In the genomic region with DNA sequence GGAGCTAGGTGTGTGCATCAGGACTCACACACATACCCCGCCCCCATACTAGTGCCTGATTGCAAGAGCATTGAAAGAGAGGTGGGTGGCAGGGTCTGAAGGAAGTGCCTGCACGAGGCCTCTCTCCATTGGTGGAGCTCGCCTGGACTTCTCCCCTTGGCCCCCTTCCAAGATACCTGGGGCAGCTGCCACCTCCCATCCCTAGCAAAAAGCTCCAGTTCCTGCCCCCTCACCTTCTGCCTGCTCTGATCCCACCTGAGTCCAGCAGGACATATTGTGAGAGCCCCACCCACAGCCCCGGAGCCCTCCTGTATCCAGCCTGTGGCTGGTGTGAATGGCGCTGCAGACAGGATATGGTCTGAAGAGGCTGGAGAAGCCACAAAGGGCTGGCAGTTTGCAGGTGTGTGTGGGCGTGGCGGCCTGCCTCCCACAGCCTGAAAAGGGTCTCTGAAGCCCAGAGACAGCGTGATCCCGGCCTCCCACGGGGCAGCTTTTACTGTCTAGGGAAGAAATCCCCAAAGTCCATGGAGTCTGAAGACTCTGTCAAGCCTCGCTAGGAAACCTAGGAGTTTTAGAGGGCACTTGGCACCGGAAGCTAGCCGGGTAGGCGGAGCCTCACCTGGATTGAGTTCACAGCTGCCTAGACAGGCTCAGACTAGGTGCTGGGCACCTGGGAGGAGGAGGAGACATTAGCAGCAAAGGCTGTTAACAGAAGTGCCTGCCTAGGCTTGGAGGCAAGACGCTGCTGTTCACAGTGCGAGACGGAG, we compare ENCODE assay signal across 8 mouse cellular contexts. TPM values are rescaled to one million over a fixed set of nuclear protein-coding genes. Genes with fewer than 3 reads are reported as not detected.
DNase-seq lines count a peak whose midpoint lies in the region; ATAC-seq lines count a peak whose summit lies in the region.

No protein-coding gene starts in this region.

- no peaks in the 10 kb centered on the region for H3K36me3 ChIP-seq in intestine, embryonic 15.5 days
- H3K36me3 ChIP-seq in splenic B cell, adult 2 months (ENCODE audit: control insufficient read depth, insufficient read depth, low read length, poor library complexity, severe bottlenecking) = no peaks in the 10 kb centered on the region

- DNase-seq in lung, adult 18-20 months = peak; percentile 79 to 86
- DNase-seq in splenic B cell, adult 2 months (ENCODE audit: low read depth, low spot score) = peak; percentile 35
- DNase-seq in ovary, postnatal 14 days (ENCODE audit: low spot score) = no peak
- DNase-seq in layer of hippocampus, postnatal 36 days = no peak
- no peak for DNase-seq in frontal cortex, postnatal 14 days (ENCODE audit: low spot score in 2 of 2)

- peak overlapping the region; percentile 91 for H3K27ac ChIP-seq in intestine, embryonic 15.5 days

- H3K4me1 ChIP-seq in intestine, embryonic 15.5 days (replicated peaks) = peaks cover 24% of the 10 kb centered on the region

- H3K9ac ChIP-seq in intestine, embryonic 15.5 days = peak overlapping the region; percentile 50

- ATAC-seq in CD4-positive, CD25-positive, alpha-beta regulatory T cell, adult 4 months = peak; percentile 63
- peak; percentile 70 for ATAC-seq in activated CD4-positive, CD25-positive, alpha-beta regulatory T cell, adult 4 months
- peak; percentile 81 for ATAC-seq in intestine, embryonic 15.5 days

- no peaks in the 10 kb centered on the region for H3K27me3 ChIP-seq in intestine, embryonic 15.5 days (replicated peaks)
- no peaks in the 10 kb centered on the region for H3K27me3 ChIP-seq in splenic B cell, adult 2 months (ENCODE audit: control insufficient read depth, insufficient read depth, low read length, poor library complexity, severe bottlenecking)

- H3K4me2 ChIP-seq in intestine, embryonic 15.5 days (replicated peaks) = peak overlapping the region; percentile 59

- H3K4me3 ChIP-seq in intestine, embryonic 15.5 days (replicated peaks) = peak overlapping the region; percentile 37

- no peaks in the 10 kb centered on the region for H3K9me3 ChIP-seq in intestine, embryonic 15.5 days

- 9% methylated on average over 17 of the region's 17 CpGs for WGBS in intestine, embryonic 15.5 days

RNA-seq across cellular contexts. Expression of a gene that starts 2.3 kb away (rescaled TPM):
- 1 to 10 TPM; 4.6 to 8.4 TPM for polyA plus RNA-seq in CD4-positive, CD25-positive, alpha-beta regulatory T cell, adult 4 months (2017; shearing (Covaris generic))
- polyA plus RNA-seq in activated CD4-positive, CD25-positive, alpha-beta regulatory T cell, adult 4 months (2017; shearing (Covaris generic)) = 1 to 10 TPM; 1.8 to 2.8 TPM
- 22.4 and 23.8 TPM in 2 replicates for polyA plus RNA-seq in intestine, embryonic 15.5 days (2015; fragmentation: Nextera tagmentation; extraction: Ambion mirVana)
- 100 to 1,000 TPM in 1 of 2 experiments, 10 to 100 TPM in 1; 79.5 to 104 TPM for total RNA-seq in layer of hippocampus, postnatal 36 days (2021)

RNA-seq across cellular contexts. Expression of a gene that starts 40.7 kb away (rescaled TPM):
- polyA plus RNA-seq in CD4-positive, CD25-positive, alpha-beta regulatory T cell, adult 4 months (2017; shearing (Covaris generic)) = under 1 TPM in 1 of 2 experiments, not detected in 1; 0.51 TPM
- under 1 TPM; 0.21 to 0.41 TPM for polyA plus RNA-seq in activated CD4-positive, CD25-positive, alpha-beta regulatory T cell, adult 4 months (2017; shearing (Covaris generic))
- 3.4 and 3.5 TPM in 2 replicates for polyA plus RNA-seq in intestine, embryonic 15.5 days (2015; fragmentation: Nextera tagmentation; extraction: Ambion mirVana)
- under 1 TPM; 0.17 to 0.66 TPM for total RNA-seq in layer of hippocampus, postnatal 36 days (2021)

RNA-seq across cellular contexts. Expression of a gene that starts 53.3 kb away (rescaled TPM):
- polyA plus RNA-seq in CD4-positive, CD25-positive, alpha-beta regulatory T cell, adult 4 months (2017; shearing (Covaris generic)) = 1 to 10 TPM in 1 of 2 experiments, under 1 TPM in 1; 0.97 to 1.4 TPM
- polyA plus RNA-seq in activated CD4-positive, CD25-positive, alpha-beta regulatory T cell, adult 4 months (2017; shearing (Covaris generic)) = 1 to 10 TPM; 1.3 to 1.4 TPM
- polyA plus RNA-seq in intestine, embryonic 15.5 days (2015; fragmentation: Nextera tagmentation; extraction: Ambion mirVana) = 1.3 and 2.1 TPM in 2 replicates
- not detected for total RNA-seq in layer of hippocampus, postnatal 36 days (2021)

RNA-seq across cellular contexts. Expression of a gene that starts 58.9 kb away (rescaled TPM):
- not detected for polyA plus RNA-seq in CD4-positive, CD25-positive, alpha-beta regulatory T cell, adult 4 months (2017; shearing (Covaris generic))
- polyA plus RNA-seq in activated CD4-positive, CD25-positive, alpha-beta regulatory T cell, adult 4 months (2017; shearing (Covaris generic)) = under 1 TPM; 0.20 to 0.57 TPM
- 20.1 and 20.7 TPM in 2 replicates for polyA plus RNA-seq in intestine, embryonic 15.5 days (2015; fragmentation: Nextera tagmentation; extraction: Ambion mirVana)
- 1 to 10 TPM; 1.1 to 2.1 TPM for total RNA-seq in layer of hippocampus, postnatal 36 days (2021)

Comparison
In these comparisons a context has a peak if more than half of its experiments do, and no peak if none do; other contexts are left out.
1. DNase-seq: peak in lung, adult 18-20 months (2 of 2) and splenic B cell, adult 2 months (single experiment); none in ovary, postnatal 14 days (single experiment), layer of hippocampus, postnatal 36 days (0 of 2) and frontal cortex, postnatal 14 days (0 of 2).
2. Peak in every context shown above with its lines, with median percentiles within 50 percentile points of each other: ATAC-seq.